Mouse (Mus musculus) heart, embryonic 16.5 days (tissue): ENCODE results near the gene Mmp28. TPM values are rescaled to one million over a fixed set of nuclear protein-coding genes. Genes with fewer than 3 reads are reported as not detected.

Experiments used
- ATAC-seq: fragments of 200-750 bp; cut with Nextera tagmentation; replicated peaks from 2 replicates; pipeline ENCODE4 v1.8.0; 2017; ENCODE audit warnings: moderate number of reproducible peaks; ENCODE audit not compliant: insufficient read depth, low FRiP score; ENCODE audit errors: extremely low read depth
- H3K27ac ChIP-seq: fragments of 300-500 bp; sonication (generic); 2 replicates; pipeline ENCODE4 v1.5.1; 2014; ENCODE audit warnings: mild to moderate bottlenecking, low read length, control low read depth, moderate library complexity
- H3K27me3 ChIP-seq: fragments of 300-500 bp; sonication (generic); 2 replicates; pipeline ENCODE4 v1.6.1; 2014; ENCODE audit warnings: low read length, mixed read lengths; ENCODE audit not compliant: control insufficient read depth, insufficient read depth
- H3K36me3 ChIP-seq: fragments of 300-500 bp; sonication (generic); 2 replicates; pipeline ENCODE4 v1.6.1; 2014; ENCODE audit not compliant: control insufficient read depth, insufficient read depth
- H3K4me1 ChIP-seq: fragments of 300-500 bp; sonication (generic); 2 replicates; pipeline ENCODE4 v1.6.1; 2014; ENCODE audit warnings: low read length, mixed read lengths; ENCODE audit not compliant: control insufficient read depth, insufficient read depth
- H3K4me2 ChIP-seq: fragments of 300-500 bp; sonication (generic); 2 replicates; pipeline ENCODE4 v1.6.1; 2014; ENCODE audit warnings: low read depth, mild to moderate bottlenecking, control low read depth, low read length
- H3K4me3 ChIP-seq: fragments of 300-500 bp; sonication (generic); 2 replicates; pipeline ENCODE4 v1.5.1; 2014; ENCODE audit warnings: mild to moderate bottlenecking, control low read depth, low read length
- H3K9ac ChIP-seq: fragments of 300-500 bp; sonication (generic); 2 replicates; pipeline ENCODE4 v1.6.1; 2014; ENCODE audit warnings: low read length, control low read depth
- H3K9me3 ChIP-seq: fragments of 300-500 bp; sonication (generic); replicated peaks from 2 replicates; pipeline ENCODE4 v1.6.1; 2016; ENCODE audit warnings: low read length; ENCODE audit not compliant: control insufficient read depth
- WGBS: fragments of 180-500 bp; shearing (Covaris S2); extraction: QIAGEN DNeasy Blood & Tissue Kit; methylation state at CpG from one replicate; pipeline ENCODE4 v1.1.7; 2014; 5-methylcytosine and 5-hydroxymethylcytosine counted together
- polyA plus RNA-seq: library from polyadenylated mRNA; unstranded; fragments of >200 nt; fragmentation: Nextera tagmentation; extraction: Ambion mirVana; gene quantifications from 2 replicates; pipeline ENCODE4 v1.2.1, GENCODE M21; 2015

Mmp28 gene
- polyA plus RNA-seq, 1 experiment from 2014 or later, result 3.5 TPM

GRCm38 (mm10) chr11:83450550-83450949 lies 12.3 kb downstream of the Mmp28 start:
- H3K9me3 ChIP-seq, result no peaks in the 10 kb centered on the region
- H3K4me3 ChIP-seq, result no peak overlapping the region
- H3K27me3 ChIP-seq, result peaks cover 1% of the 10 kb centered on the region
- no peak overlapping the region for H3K4me2 ChIP-seq
- no peaks in the 10 kb centered on the region for H3K36me3 ChIP-seq
- no peak overlapping the region for H3K9ac ChIP-seq
- no peak for ATAC-seq
- H3K27ac ChIP-seq, result no peak overlapping the region
- H3K4me1 ChIP-seq, result peaks cover 47% of the 10 kb centered on the region
- 25% methylated on average over 1 of the region's 1 CpGs for WGBS

GRCm38 (mm10) chr11:83449298-83449697 lies 13.6 kb downstream of the Mmp28 start:
- WGBS, result 37% methylated on average over 4 of the region's 4 CpGs
- Histone ChIP-seq H3K27ac (peak overlapping the region; percentile 70), H3K4me1 (peaks cover 39% of the 10 kb centered on the region), H3K36me3 (no peaks in the 10 kb centered on the region), H3K9me3 (no peaks in the 10 kb centered on the region), H3K4me3 (no peak overlapping the region), H3K4me2 (no peak overlapping the region), H3K9ac (peak overlapping the region; percentile 2), H3K27me3 (peaks cover 9% of the 10 kb centered on the region)
- no peak for ATAC-seq

- ATAC-seq, result peak; percentile 50; the same call in 1 of the 2 replicates
- H3K9ac ChIP-seq, result peak overlapping the region; percentile 2; the same call in 1 of the 2 replicates
- H3K9me3 ChIP-seq, result no peaks in the 10 kb centered on the region
- H3K27me3 ChIP-seq, result peaks cover 12% of the 10 kb centered on the region
- no peak overlapping the region for H3K4me2 ChIP-seq
- H3K36me3 ChIP-seq, result no peaks in the 10 kb centered on the region
- H3K4me3 ChIP-seq, result no peak overlapping the region
- peaks cover 38% of the 10 kb centered on the region for H3K4me1 ChIP-seq
- peak overlapping the region; percentile 70 for H3K27ac ChIP-seq
Observed at GRCm38 (mm10) chr11:83448927-83449236, 14.0 kb downstream of the Mmp28 start.

GRCm38 (mm10) chr11:83448021-83448926 lies 14.6 kb downstream of the Mmp28 start:
- H3K4me2 ChIP-seq, result no peak overlapping the region

GRCm38 (mm10) chr11:83447612-83448011 lies 15.3 kb downstream of the Mmp28 start:
- Histone ChIP-seq H3K4me1 (peaks cover 43% of the 10 kb centered on the region), H3K9ac (peak overlapping the region; percentile 18; the same call in 1 of the 2 replicates), H3K4me3 (no peak overlapping the region), H3K36me3 (no peaks in the 10 kb centered on the region), H3K27me3 (peaks cover 21% of the 10 kb centered on the region), H3K27ac (peak overlapping the region; percentile 70), H3K4me2 (no peak overlapping the region), H3K9me3 (no peaks in the 10 kb centered on the region)
- WGBS, result 75% methylated on average over 10 of the region's 10 CpGs
- no peak for ATAC-seq

More at GRCm38 (mm10) chr11:83448021-83448926, 14.6 kb downstream of the Mmp28 start:
- Histone ChIP-seq H3K4me1 (peaks cover 41% of the 10 kb centered on the region), H3K9ac (peak overlapping the region; percentile 18), H3K27ac (peak overlapping the region; percentile 70), H3K4me3 (no peak overlapping the region), H3K27me3 (peaks cover 16% of the 10 kb centered on the region), H3K9me3 (no peaks in the 10 kb centered on the region), H3K36me3 (no peaks in the 10 kb centered on the region)
- ATAC-seq, result peak; percentile 56
- 34% methylated on average over 16 of the region's 16 CpGs for WGBS

- H3K4me3 ChIP-seq, result peak overlapping the region; percentile 33
- peak overlapping the region; percentile 31 for H3K9ac ChIP-seq
- H3K4me1 ChIP-seq, result peaks cover 61% of the 10 kb centered on the region
- H3K36me3 ChIP-seq, result no peaks in the 10 kb centered on the region
- no peak overlapping the region for H3K27ac ChIP-seq
- peaks cover 33% of the 10 kb centered on the region for H3K27me3 ChIP-seq
- H3K9me3 ChIP-seq, result no peaks in the 10 kb centered on the region
- 25% methylated on average over 19 of the region's 19 CpGs for WGBS
- peak overlapping the region; percentile 63 for H3K4me2 ChIP-seq
- no peak for ATAC-seq
Observed at GRCm38 (mm10) chr11:83445001-83445400, 17.9 kb downstream of the Mmp28 start.

- H3K27me3 ChIP-seq, result peaks cover 33% of the 10 kb centered on the region
- no peak overlapping the region for H3K27ac ChIP-seq
- ATAC-seq, result no peak
- H3K9me3 ChIP-seq, result no peaks in the 10 kb centered on the region
- no peaks in the 10 kb centered on the region for H3K36me3 ChIP-seq
- peaks cover 50% of the 10 kb centered on the region for H3K4me1 ChIP-seq
- 13% methylated on average over 7 of the region's 7 CpGs for WGBS
- H3K9ac ChIP-seq, result no peak overlapping the region
- H3K4me3 ChIP-seq, result no peak overlapping the region
- no peak overlapping the region for H3K4me2 ChIP-seq
Observed at GRCm38 (mm10) chr11:83443824-83444223, 19.0 kb downstream of the Mmp28 start.

GRCm38 (mm10) chr11:83442596-83443267 lies 20.1 kb downstream of the Mmp28 start:
- no peaks in the 10 kb centered on the region for H3K9me3 ChIP-seq
- H3K4me3 ChIP-seq, result peak overlapping the region; percentile 40
- no peak overlapping the region for H3K27ac ChIP-seq
- H3K36me3 ChIP-seq, result no peaks in the 10 kb centered on the region
- peaks cover 33% of the 10 kb centered on the region for H3K27me3 ChIP-seq
- 0 out of 2 replicates have a peak, but pooled peaks have one; percentile 21 for ATAC-seq
- 12% methylated on average over 29 of the region's 29 CpGs for WGBS
- peak overlapping the region; percentile 55 for H3K9ac ChIP-seq
- H3K4me1 ChIP-seq, result peaks cover 39% of the 10 kb centered on the region
- peak overlapping the region; percentile 66 for H3K4me2 ChIP-seq

GRCm38 (mm10) chr11:83441235-83441634 lies 21.6 kb downstream of the Mmp28 start:
- H3K9me3 ChIP-seq, result no peaks in the 10 kb centered on the region
- 23% methylated on average over 7 of the region's 7 CpGs for WGBS
- H3K4me3 ChIP-seq, result peak overlapping the region; percentile 76
- peak; percentile 28 for ATAC-seq
- peaks cover 33% of the 10 kb centered on the region for H3K27me3 ChIP-seq
- H3K27ac ChIP-seq, result peak overlapping the region; percentile 68
- H3K36me3 ChIP-seq, result no peaks in the 10 kb centered on the region
- H3K4me2 ChIP-seq, result peak overlapping the region; percentile 93
- peaks cover 30% of the 10 kb centered on the region for H3K4me1 ChIP-seq
- peak overlapping the region; percentile 74; the same call in 1 of the 2 replicates for H3K9ac ChIP-seq
